Mouse (Mus musculus): ENCODE data around the gene Rab20. TPM values are rescaled to one million over a fixed set of nuclear protein-coding genes. Genes with fewer than 3 reads are reported as not detected.

Gene Rab20
- polyA plus RNA-seq, 1 experiment from 2014 or later, result 24.2 TPM

DNA sequence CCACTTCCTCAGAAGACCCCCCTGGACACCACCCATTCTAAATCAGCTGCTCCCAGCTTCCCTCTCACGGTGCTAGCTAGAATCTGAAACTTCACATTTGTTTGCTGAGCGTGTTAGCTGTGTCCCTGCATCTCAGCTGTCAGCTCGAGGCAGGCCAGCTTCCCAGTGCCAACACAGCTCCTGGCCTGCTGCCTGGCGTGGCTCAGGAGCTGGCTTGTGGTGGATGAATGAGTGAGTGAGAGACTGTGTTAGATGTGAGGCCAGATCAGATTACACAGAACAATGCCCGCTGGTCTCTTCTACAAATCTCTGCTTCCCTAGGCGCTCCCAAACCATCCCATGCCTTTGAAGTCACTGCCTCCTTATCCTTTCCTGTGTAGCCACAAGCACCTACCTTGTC, 59.3 kb downstream of the Rab20 start:
- peaks cover 83% of the 10 kb centered on the region for H3K36me3 ChIP-seq
- no peaks in the 10 kb centered on the region for H3K27me3 ChIP-seq
- no peaks in the 10 kb centered on the region for H3K9me3 ChIP-seq (replicated peaks)
- no peak overlapping the region for H3K27ac ChIP-seq
- no peak overlapping the region for H3K4me3 ChIP-seq (replicated peaks)
- ATAC-seq (replicated peaks; ENCODE audit: low FRiP score), result peak; percentile 23; the same call in 1 of the 2 replicates
- H3K4me2 ChIP-seq, result no peak overlapping the region
- no peaks in the 10 kb centered on the region for H3K4me1 ChIP-seq
- H3K9ac ChIP-seq, result no peak overlapping the region
- 37% methylated on average over 6 of the region's 6 CpGs for WGBS

DNA sequence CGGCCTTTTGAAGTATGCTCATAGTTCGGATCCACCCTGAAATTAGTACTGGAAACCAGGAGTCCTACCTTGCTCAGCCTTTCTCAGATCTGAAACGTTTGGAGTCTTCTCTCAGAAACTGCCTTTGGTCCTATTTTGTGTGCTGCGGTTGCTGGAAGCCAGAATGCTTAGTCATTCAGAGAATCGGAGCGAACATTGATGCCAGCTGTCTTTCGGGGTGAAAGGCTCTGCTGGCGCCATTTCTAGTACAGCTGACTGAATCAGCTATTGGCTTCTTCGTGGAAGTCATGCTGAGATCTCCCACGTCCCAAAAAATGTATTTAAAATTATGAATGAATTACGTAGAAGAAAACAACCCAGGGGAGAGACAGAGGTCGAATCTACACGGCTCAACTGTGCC, 60.7 kb downstream of the Rab20 start:
- Histone ChIP-seq H3K27me3 (no peaks in the 10 kb centered on the region), H3K4me1 (no peaks in the 10 kb centered on the region), H3K36me3 (peaks cover 85% of the 10 kb centered on the region), H3K27ac (no peak overlapping the region), H3K4me3 (replicated peaks) (no peak overlapping the region), H3K4me2 (no peak overlapping the region), H3K9me3 (replicated peaks) (no peaks in the 10 kb centered on the region), H3K9ac (no peak overlapping the region)
- 86% methylated on average over 13 of the region's 13 CpGs for WGBS
- no peak for ATAC-seq (replicated peaks; ENCODE audit: low FRiP score)

DNA sequence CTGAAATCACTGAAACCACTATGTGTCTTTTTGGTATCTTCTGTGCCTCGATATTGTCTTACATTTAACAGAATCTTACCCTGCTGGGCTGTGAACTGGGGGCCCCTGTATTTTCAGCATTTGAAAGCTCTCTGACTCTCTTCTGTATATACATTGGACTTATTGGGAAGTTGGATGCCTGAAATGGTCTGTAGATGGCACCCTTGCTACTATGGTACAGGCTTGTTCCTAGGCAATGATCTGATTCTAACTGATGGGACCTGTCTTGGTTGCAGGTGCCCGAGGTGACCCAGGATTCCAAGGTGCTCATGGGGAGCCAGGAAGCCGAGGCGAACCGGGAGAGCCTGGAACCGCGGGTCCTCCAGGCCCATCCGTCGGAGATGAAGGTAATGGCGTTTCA, 63.4 kb downstream of the Rab20 start:
- ATAC-seq (replicated peaks; ENCODE audit: low FRiP score), result no peak
- Histone ChIP-seq H3K4me3 (replicated peaks) (no peak overlapping the region), H3K4me1 (peaks cover 20% of the 10 kb centered on the region), H3K9me3 (replicated peaks) (no peaks in the 10 kb centered on the region), H3K9ac (no peak overlapping the region), H3K27me3 (no peaks in the 10 kb centered on the region), H3K27ac (no peak overlapping the region), H3K4me2 (no peak overlapping the region), H3K36me3 (peaks cover 85% of the 10 kb centered on the region)
- 88% methylated on average over 10 of the region's 10 CpGs for WGBS

DNA sequence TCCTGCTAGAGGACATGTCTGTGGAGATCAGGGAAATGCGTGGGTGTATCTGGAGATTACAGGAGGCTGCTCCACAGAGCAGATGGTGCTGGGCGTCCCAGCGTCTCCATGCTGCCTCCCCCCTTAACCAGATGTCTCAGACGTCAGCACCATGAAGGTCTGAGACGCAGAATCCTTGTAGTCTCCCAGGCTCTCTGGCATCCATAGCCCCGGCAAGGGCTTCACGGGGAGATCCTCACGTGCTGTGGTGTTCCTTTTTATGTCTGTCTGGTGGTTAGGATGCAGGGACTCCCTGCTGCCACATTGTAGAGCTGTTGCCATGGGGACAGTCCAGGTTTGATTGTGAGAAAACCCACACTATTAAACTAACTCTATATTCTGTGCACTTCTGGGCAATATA, 64.2 kb downstream of the Rab20 start:
- H3K9me3 ChIP-seq (replicated peaks), result no peaks in the 10 kb centered on the region
- H3K9ac ChIP-seq, result no peak overlapping the region
- 56% methylated on average over 8 of the region's 8 CpGs for WGBS
- ATAC-seq (replicated peaks; ENCODE audit: low FRiP score), result no peak
- H3K27me3 ChIP-seq, result no peaks in the 10 kb centered on the region
- H3K4me3 ChIP-seq (replicated peaks), result no peak overlapping the region
- H3K27ac ChIP-seq, result no peak overlapping the region
- peaks cover 90% of the 10 kb centered on the region for H3K36me3 ChIP-seq
- peaks cover 20% of the 10 kb centered on the region for H3K4me1 ChIP-seq
- no peak overlapping the region for H3K4me2 ChIP-seq

DNA sequence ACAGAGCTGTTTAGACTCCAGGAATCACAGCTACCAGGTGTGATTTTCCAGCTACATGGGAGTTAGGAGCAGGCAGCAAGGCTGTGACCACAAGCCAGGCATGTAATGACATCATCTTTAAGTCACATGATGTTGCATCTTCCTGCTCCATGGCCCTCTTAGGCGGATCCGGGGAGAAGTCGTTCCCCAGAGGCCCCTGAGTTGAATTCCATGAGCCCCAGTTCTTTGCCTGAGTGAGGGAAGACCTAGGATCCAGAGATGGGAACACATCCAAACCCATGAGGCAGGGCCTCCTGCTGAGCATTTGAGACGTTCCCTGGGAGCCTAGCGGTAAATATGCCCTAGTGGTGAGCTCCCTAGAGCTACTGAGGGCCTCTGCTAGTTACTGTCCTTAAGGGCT, 66.1 kb downstream of the Rab20 start:
- no peak for ATAC-seq (replicated peaks; ENCODE audit: low FRiP score)
- 63% methylated on average over 5 of the region's 5 CpGs for WGBS
- H3K36me3 ChIP-seq, result peaks cover 100% of the 10 kb centered on the region

DNA sequence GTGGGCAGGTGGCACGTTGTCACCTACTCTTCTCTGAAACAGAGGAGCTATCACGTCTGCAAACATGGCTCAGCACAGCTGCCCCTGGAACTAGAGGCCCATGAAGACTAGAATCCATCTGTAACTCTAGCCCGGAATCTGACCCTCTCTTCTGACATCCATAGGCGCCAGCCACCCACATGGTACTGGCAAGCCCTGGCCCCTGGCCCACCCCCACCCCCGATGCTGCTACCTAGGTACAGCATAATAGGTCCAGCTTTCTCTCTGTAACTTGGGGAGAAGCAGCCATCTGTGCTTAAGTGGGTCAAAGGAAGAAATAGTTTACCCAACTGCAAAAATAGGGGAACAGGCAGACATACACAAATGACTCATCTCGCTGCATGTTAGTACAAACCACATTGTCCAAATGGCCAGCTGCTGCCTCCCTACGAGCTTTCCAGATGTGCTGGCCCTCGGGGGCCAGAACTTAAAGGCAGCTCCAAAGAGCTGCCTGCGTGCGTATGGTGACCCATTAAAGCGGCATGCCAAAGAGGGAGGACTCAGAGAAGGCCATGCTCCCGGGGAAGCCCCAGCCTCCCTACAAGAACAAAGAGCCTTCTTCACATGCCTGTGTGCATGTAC, 66.9 kb downstream of the Rab20 start:
- Histone ChIP-seq H3K4me1 (peaks cover 24% of the 10 kb centered on the region), H3K4me3 (replicated peaks) (no peak overlapping the region), H3K36me3 (peaks cover 100% of the 10 kb centered on the region), H3K4me2 (no peak overlapping the region), H3K27ac (peak overlapping the region; percentile 45; the same call in 1 of the 2 replicates), H3K9me3 (replicated peaks) (no peaks in the 10 kb centered on the region), H3K9ac (no peak overlapping the region), H3K27me3 (no peaks in the 10 kb centered on the region)
- 58% methylated on average over 12 of the region's 12 CpGs for WGBS
- no peak for ATAC-seq (replicated peaks; ENCODE audit: low FRiP score)

More for the DNA sequence above, 66.1 kb downstream of the Rab20 start:
- Histone ChIP-seq H3K9ac (no peak overlapping the region), H3K27ac (peak overlapping the region; percentile 42), H3K4me1 (peaks cover 20% of the 10 kb centered on the region), H3K9me3 (replicated peaks) (no peaks in the 10 kb centered on the region), H3K27me3 (no peaks in the 10 kb centered on the region), H3K4me2 (no peak overlapping the region), H3K4me3 (replicated peaks) (no peak overlapping the region)

DNA sequence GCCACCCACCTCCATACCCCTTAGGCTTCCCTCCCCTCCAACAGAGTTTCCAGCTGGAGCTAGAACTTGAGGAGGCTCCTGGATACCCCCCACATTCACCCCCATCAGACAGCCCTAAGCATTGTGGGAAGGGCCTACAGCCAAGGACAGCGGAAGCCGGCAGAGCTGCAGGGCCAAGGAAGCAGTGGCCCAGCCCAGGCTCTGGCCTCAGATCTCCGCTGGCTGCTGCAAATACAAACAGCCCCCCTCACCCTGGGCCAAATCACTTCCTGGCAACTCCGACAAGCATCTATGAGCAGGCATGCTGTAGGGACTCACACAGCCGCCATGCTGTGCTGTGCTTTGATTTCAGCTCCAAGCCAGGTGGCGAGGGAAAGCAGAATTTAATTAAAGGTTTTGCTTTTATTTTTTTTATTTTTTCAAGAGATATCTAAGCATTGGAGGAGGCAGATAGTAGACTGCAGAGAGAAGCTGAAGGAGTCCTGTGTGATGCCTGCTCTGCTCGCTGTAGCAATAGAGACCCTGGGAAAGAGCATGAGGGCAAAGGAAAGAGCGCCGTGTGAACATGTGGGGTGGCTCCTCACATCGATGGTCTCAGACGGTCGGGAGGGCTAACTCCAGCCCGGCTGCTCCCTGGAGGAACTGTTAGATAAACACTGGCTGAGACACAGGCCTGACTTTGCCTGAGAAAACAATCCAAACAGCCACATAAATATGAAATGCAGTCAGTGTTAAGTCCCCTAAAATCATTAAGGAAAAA, 72.6 kb downstream of the Rab20 start:
- Histone ChIP-seq H3K9me3 (replicated peaks) (no peaks in the 10 kb centered on the region), H3K36me3 (peaks cover 89% of the 10 kb centered on the region), H3K4me1 (peaks cover 35% of the 10 kb centered on the region), H3K9ac (no peak overlapping the region), H3K27me3 (no peaks in the 10 kb centered on the region), H3K4me2 (no peak overlapping the region), H3K27ac (peak overlapping the region; percentile 85), H3K4me3 (replicated peaks) (no peak overlapping the region)
- peak; percentile 80 for ATAC-seq (replicated peaks; ENCODE audit: low FRiP score)
- 20% methylated on average over 13 of the region's 13 CpGs for WGBS

DNA sequence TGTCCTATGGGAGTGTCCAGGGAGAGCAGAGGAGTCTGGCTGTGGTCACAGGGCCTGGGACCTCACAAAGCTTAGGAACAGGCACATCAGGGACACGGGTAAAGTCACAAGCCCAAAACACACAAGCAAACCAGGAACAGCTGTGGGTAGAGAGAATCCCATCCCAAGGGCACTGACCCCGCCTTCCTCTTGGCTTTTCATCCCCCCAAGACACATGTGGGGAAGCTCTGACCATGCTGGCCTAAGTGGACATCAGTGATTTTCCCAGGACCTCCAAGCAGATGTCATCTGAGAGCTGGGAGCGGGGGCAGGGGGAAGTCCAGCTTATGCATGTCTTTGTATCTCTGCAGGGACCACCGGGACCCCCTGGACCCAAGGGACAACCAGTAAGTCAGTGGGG, 73.9 kb downstream of the Rab20 start:
- Histone ChIP-seq H3K27me3 (no peaks in the 10 kb centered on the region), H3K4me3 (replicated peaks) (no peak overlapping the region), H3K36me3 (peaks cover 80% of the 10 kb centered on the region), H3K4me2 (no peak overlapping the region), H3K27ac (peak overlapping the region; percentile 85), H3K4me1 (peaks cover 46% of the 10 kb centered on the region), H3K9ac (no peak overlapping the region), H3K9me3 (replicated peaks) (no peaks in the 10 kb centered on the region)
- WGBS, result 77% methylated on average over 4 of the region's 4 CpGs
- no peak for ATAC-seq (replicated peaks; ENCODE audit: low FRiP score)

DNA sequence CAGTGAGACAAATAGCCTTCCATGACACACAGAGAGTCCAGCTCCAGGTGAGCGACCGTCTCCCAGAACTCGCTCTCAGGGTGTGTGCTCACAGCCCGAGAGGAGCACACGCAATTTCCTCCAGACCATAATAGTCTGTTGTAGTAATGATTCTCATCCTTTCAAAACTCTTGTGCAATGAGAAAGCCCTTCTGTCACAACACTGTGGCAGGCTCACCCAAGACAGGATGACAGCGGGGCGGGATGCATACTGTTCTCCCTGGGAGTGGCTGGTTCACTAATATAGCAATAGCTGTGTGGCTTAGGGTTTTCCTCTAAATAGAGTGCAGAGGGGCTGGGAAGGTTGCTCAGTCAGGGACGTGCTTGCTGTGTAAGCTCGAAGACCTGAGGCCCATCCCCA, 74.7 kb downstream of the Rab20 start:
- Histone ChIP-seq H3K36me3 (peaks cover 73% of the 10 kb centered on the region), H3K9me3 (replicated peaks) (no peaks in the 10 kb centered on the region), H3K4me2 (no peak overlapping the region), H3K27me3 (no peaks in the 10 kb centered on the region), H3K9ac (no peak overlapping the region), H3K4me1 (peaks cover 54% of the 10 kb centered on the region), H3K27ac (0 out of 2 replicates have a peak overlapping the region, but pooled peaks have one; percentile 85), H3K4me3 (replicated peaks) (no peak overlapping the region)
- no peak for ATAC-seq (replicated peaks; ENCODE audit: low FRiP score)
- 91% methylated on average over 9 of the region's 9 CpGs for WGBS

Other genes with a start within 250 kb of the Rab20 start
- 108 and 116 TPM in 2 replicates for gene Col4a2, start 165.9 kb downstream of the Rab20 start, polyA plus RNA-seq (2015; fragmentation: Nextera tagmentation; extraction: Ambion mirVana)
- gene Col4a1, start 165.9 kb downstream of the Rab20 start, polyA plus RNA-seq (2015; fragmentation: Nextera tagmentation; extraction: Ambion mirVana), result 297 and 335 TPM in 2 replicates
- gene Naxd, start 18.8 kb upstream of the Rab20 start, polyA plus RNA-seq (2015; fragmentation: Nextera tagmentation; extraction: Ambion mirVana), result 119 and 121 TPM in 2 replicates
- 23.8 and 28.3 TPM in 2 replicates for gene Cars2, start 72.1 kb upstream of the Rab20 start, polyA plus RNA-seq (2015; fragmentation: Nextera tagmentation; extraction: Ambion mirVana)
- gene Ing1, start 76.9 kb upstream of the Rab20 start, polyA plus RNA-seq (2015; fragmentation: Nextera tagmentation; extraction: Ambion mirVana), result 35.7 and 36.9 TPM in 2 replicates
- gene Ankrd10, start 157.0 kb upstream of the Rab20 start, polyA plus RNA-seq (2015; fragmentation: Nextera tagmentation; extraction: Ambion mirVana), result 98.7 and 99.4 TPM in 2 replicates
- not detected in 2 replicates for gene 1700016D06Rik, start 222.4 kb upstream of the Rab20 start, polyA plus RNA-seq (2015; fragmentation: Nextera tagmentation; extraction: Ambion mirVana)
- gene Arhgef7, start 249.0 kb upstream of the Rab20 start, polyA plus RNA-seq (2015; fragmentation: Nextera tagmentation; extraction: Ambion mirVana), result 38.6 and 40.1 TPM in 2 replicates

All from kidney, embryonic 15.5 days (tissue).